Mouse (Mus musculus) embryo, embryonic 10.5 days (tissue): Measurements from ENCODE around the gene Cbfa2t3.

Experiments used
- DNase-seq: peaks from one replicate; pipeline ENCODE4 v3.0.0-alpha.2; 2015; ENCODE audit warnings: low spot score

Cbfa2t3 gene

DNA sequence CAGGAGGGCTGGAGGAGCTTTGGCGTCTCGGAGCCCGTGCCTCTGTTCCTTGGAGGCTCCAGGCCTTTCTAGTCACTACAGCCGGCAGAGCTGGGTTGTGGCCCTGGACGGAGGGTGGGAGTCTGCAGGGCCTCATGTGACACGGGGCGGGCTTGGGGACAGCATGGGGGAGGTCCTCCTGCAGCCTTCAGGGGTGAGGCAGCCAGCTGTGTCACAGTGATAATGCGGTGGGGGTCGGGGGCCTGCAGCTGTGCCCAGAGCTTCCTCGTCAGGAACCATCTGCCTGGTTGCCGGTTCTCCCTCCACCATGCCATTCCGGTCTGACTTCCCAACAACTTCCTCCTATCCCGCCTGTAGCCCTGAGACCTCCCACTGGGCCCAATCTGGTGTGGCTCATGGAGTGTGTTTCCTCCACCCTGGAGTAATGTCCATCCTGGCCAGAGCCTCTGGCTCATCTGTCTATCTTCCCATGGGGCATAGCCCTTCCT, at the start of gene Cbfa2t3:
TSS of gene Cbfa2t3 (minus strand) at position 105 of the 488 bp plus-strand sequence.
- DNase-seq, result no peak

DNA sequence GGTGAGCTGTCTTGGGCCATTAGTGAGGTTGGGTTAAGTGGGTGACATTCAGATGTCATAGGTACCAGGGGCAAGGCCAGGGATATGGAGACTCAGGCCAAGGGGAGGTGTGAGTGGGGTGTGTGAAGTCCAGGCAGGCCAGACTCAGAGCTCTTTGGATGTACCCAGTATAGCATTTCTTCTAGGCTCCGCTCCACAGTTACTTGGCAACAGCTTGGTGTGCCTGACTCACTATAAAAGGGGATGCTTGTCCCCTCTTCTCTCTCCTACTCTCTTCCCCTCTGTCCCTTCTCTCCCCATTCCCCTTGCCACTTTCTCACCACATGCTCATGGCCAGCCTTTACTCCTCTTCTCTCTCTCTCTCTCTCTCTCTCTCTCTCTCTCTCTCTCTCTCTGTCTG, 48.9 kb upstream of the Cbfa2t3 start:
- no peak for DNase-seq

DNA sequence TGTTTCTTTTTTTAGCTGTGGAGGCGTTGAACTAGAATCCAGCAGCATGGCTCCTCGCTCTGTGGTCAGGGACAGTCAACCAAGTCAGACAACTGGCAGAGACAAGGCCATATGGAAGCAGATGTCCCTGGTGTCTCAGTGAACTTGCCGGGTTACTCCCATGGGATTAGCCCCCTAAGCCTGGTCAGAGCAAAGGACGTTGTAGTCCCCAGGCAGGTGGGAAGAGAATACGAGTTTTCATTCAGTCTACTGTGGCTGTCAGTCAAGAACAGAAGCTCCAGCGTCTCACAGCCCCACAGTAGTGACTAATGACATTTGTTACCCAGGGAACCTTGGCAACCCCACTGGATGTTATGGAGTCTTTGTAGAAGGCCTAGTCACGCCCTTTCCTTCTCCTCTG, 47.5 kb upstream of the Cbfa2t3 start:
- peak; percentile 8 for DNase-seq

DNA sequence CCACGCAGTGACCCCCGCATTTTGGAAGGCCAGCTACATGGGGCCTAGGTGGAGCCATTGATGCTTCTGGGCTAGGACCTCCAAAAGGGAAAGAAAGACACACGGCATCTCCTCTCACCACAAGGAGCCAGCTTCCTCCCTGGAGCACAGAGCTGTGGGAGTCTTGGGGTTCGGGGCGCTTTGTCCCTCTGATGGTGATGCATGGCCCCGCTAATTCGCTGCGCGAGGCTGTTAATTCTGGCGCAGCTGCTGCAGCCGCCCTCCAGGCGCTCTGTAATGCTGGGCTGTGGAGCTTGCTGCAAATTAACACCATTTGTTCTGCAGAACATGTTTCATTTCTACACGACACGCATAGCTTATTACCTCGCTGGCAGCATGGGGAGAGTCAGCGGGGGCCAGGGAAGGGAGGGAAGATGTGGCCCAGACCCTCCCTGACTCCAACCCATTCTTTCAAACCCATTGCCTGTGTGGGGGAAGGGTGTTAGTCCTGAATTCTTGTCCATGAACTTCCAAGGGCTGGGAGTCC, 46.9 kb upstream of the Cbfa2t3 start:
- peak; percentile 30 for DNase-seq

DNA sequence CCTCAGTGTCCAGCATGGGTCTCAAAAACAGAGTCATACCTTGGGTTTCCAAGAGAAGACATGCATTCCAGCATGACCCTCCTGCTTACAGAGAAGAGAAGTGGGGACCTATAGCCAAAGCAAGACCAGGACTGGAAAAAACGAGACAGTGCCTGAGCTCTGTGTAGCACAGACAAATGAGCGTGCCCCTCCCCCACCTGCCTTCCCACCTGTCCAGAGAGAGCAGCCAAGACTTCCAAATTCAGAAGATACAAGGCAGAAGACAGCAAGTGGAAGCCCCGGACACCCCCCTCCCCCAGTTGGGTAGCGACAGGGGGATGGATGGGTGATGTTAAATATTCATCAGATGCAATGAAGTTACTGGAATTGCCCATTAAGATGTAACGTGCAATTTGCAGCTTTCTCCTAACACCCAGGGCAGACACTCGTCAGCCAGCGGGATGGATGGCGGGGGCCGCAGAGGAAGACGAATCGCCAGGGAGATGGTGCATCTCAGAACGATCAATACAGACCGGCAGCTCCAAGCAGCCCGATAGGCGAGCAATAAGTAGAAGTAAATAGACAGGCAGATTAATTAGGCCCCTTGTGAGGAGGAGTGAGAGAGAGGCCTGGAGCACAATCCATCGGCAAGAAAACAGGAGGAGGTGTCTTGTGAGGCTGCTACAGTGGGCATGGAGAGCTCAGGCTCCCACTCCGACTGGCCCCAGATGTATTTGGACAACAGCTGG, 46.3 kb upstream of the Cbfa2t3 start:
- DNase-seq, result peak; percentile 21

DNA sequence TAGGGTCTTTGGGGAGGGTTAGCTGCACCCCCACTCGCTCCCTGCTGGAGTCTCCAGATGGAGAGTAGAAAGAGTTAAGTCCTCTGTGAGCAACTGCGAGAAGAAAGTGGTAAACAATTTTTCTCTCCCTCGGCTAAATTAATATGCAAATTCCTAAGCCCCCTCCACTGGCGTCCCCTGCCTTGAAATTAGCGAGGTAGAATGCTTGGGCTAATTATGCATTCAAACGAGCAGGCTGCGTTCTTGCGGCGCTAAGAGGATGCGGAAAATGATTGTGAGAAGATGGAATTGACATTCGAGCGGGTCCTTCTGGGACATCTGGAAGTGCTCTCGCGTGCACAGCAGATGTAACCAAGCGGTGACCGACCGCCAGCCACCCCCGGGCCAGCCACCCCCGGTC, 43.6 kb upstream of the Cbfa2t3 start:
- DNase-seq, result no peak

DNA sequence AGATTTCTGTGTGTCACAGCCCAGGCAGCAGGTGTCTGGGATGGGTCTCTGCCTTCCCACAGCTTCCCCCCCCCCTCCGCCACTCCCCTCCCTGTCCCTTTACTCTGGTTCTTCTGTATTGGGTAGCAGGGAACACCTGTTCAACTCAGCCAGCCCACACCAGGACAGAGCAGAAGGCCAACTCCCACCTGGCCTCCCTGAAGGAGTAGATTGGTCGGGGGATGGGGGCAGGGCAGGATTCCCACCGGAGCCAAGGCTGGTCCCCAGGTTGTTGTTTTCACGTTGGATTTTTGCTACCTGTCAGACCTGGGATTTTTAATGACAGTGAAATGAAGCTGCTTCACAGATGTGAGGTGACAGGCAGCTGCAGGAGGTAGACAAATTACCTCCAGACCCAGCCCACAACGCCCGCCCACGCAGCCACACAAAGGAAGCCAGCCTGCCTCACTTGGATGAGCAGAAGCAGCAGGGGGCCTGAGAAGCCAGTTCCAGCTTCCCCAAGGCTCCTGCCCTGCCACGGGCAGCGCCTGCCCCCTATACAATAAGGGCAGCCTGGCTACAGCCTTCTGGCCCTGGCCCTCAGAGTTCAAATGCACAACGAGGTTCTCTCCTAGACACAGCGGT, 40.3 kb upstream of the Cbfa2t3 start:
- peak; percentile 44 for DNase-seq

DNA sequence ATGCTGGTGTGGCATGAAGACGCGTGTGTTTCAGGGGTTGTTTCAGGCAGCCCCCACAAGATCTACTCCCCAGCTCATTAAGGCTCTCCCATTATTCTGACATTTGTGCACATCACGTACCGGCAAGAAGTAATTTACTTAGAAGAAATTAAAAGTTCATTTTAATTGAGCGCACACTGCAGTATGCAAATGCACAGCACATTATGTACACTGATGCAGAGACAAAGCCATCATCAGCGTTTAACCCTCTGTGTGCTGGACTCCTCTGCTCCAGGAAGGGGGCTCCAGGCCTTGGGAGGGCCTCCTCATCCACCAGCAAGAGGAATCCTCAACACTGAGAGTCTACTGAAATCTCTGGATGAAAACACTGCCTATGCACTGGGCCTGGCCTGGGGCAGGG, 39.0 kb upstream of the Cbfa2t3 start:
- DNase-seq, result no peak

DNA sequence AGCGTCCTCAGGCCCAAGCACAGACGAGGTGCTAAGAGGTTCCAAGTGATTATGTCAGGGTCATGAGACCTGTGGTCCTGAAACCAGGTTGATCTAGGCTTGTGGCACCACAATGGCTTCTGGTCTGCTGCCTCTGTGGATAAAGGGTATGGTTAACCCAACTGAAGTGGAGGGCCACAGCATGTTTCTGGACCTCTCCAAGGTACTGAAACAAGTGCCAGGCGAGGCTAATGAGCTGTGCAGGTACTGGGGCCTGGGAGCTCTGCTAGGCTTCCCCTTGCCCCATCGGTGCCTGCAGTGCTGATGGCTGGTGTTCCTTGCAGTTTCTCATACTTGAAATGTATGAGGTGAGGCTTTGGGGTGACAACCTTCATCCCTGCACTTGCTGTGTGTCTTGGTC, 38.2 kb upstream of the Cbfa2t3 start:
- DNase-seq, result peak; percentile 56

DNA sequence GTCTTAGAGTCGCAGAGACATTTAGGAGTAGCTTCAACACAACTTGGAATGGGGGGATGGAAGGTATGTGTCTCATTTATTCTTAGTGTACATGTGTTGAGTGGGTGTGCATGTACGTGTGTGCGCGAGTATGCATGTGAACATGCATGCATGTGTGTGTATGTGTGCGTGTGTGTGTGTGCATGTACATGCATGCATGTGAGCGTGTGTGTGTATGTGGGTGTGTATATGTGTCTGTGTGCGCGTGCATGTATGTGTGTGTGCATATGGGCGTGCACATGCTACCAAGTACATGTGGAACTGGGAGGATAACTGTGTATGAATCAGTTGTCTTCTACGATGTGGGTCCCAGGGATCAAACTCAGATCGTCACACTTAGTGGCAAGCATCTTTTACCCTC, 37.7 kb upstream of the Cbfa2t3 start:
- DNase-seq, result no peak

DNA sequence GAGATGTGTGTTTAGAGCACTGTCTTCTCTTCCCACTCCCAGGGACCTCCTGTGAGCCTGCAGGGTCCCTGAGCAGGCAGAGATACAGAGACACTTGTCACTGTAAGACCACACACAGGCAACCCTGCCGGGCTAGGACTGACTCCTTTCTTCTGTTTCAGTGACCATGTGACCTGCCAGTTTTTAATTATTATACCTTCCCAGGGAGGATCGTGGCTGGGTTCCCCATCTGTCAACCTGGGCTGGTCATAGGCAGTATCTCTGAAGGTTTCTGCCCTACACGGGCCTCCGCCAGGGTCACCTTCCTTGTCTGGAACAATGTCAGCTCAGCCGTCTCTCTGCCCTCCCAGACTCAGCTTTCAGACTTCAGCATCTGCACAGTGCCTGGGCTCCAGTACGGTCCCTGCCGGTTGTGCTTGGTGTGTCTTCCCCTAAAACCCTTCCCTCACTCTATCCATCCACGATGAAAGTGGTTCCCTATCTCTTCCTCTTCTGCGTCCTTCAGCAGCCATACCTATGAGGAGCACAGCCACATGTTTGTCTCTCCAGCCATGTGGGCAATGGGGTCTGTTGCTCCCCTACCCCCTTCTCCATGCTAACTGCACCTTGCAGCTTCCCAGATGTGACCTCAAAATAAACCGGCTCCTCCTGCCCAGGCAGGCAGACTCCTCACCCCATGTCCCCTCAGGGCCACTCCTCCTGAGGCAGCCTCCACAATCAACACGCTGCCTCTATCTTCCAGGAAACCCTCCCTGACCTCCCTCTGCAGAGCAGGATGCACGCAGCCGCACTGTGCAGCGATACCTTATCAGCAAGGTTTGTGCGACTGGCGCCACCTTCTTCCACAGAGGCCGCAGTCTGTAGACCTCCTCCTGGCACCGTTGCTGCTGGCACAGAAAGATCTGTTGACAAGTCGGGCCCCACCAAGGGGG, 36.9 kb upstream of the Cbfa2t3 start:
- DNase-seq, result no peak

DNA sequence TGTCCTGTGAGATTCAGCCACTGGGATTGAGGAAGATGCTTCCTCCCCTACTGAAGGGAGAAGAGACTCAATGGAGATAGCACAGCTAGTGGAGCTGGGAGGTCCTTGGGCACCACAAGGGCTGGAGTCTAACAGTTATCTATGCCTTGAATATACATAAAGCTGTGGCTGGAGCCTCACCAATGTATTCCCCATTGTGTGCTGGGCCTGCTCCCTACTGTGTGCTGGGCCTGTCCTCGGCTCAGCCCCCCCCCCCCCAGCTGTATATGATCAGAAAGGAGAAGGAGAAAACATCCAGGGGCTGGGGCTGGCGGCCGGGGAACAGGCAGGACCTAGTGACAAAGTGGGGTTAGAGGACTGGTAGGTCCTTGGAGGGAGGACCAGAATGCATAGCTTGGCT, 36.2 kb upstream of the Cbfa2t3 start:
- no peak for DNase-seq

DNA sequence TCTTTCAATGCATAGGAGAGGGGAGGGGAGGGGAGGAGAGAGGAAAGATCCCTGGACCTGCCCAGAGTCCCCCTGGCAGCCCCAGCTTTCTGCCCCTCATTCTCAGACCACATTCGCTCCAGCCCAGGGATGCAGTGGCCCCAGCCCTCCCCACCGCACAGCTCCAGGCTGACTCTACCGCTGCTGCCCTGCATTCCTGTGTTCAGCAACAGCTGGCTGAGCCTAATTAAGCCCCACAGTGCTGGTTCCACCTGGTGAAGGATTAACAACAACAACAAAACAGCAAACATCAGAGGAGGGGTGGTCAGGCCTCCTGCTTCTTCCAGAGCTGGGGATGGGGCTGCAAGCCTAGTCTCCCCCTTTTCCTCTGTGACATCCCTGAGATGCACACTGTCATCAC, 29.7 kb upstream of the Cbfa2t3 start:
- no peak for DNase-seq

DNA sequence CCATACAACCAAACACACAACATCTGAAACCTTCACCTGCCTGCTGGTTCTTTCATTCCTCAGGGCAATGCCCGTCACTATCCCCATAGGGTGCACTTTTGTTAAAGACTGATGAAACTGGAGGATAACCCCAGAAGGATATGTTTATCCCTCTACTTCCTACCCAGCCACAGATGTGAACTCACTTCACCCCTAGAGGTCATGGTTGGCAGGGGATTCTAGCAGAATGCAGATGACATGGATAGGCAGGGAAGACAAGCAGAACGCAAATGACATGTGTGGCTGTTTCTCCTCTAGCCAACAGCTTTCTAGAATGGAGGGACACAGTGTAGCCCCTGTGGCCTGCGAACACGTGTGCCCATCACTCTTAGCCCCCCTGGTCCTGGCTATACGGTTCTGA, 28.5 kb upstream of the Cbfa2t3 start:
- peak; percentile 17 for DNase-seq

DNA sequence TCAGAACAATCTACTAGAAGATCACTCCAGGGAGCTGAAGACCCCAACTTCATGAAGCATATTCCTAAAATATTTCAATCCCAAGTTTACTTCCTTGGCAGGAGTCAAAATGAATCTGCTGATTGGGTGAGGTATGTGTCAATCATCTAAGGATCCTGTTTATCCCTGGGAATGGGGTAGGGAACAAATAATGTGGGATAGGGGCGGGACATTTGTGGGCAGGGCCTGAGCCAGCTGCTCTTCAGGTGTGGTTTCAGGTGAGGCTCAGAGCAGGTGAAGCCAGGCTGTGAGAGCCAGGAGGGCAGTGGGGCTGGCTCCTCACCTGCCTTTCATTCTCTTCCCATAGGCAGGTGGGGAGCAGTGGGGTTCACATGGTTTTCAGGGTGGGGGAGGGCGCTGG, 27.9 kb upstream of the Cbfa2t3 start:
- DNase-seq, result no peak

DNA sequence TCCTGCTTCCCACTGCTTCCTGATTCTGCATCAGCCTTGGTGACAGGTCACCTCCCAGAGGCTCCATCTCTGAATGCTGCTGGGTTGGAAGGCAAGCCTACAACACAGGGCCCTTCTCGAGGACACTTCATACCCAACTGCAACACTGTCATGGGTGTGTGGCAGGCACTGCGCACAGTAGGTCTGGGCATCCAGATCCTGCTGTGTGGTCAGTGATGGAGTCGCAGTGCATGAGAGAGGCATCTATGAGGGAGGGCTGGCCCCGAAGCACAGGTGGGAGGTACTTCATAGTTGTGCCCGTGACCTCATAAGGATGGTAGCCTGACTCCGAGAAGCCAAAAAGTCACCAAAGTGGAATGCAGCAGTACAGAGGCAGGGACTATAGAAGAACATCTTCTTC, 26.3 kb upstream of the Cbfa2t3 start:
- DNase-seq, result no peak

DNA sequence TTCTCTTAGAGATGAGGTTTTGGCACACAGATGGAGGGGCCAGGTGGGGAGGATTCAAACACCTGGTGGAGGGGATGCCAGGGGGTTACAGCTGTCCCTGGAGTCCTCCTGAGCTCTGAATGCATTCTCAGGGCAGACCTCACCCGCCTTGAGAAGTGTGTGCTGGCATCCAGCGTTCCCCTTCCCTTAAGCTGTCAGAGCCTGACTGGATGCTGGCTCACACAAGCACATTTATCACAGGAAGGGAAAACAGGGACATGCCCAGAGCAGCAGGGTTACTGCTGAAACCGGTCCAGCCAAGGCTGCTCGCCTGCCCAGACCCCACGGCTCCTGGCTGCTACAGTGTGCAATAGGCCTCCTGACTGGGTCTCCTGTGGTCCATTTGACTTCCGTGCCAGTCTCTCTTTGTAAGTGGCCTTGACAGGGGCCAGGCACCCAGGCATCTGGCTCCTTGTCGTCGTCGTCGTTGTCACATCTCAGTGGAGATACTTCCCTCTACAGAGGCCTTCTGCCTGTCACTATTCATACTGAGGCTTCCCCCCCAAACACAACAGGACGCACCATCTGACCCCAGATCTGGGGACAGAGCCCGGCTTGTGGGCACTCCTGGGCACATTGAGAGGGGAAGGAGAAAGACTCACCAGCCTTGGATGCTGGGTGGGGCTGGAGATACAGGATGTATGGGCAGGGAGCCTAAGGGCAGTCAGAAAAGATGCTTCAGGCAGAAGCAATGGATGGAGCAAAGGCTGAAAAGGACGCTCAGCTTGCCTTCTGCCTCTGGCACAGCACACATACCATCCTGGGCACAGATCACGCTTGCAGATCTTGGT, 22.1 kb upstream of the Cbfa2t3 start:
- DNase-seq, result no peak

DNA sequence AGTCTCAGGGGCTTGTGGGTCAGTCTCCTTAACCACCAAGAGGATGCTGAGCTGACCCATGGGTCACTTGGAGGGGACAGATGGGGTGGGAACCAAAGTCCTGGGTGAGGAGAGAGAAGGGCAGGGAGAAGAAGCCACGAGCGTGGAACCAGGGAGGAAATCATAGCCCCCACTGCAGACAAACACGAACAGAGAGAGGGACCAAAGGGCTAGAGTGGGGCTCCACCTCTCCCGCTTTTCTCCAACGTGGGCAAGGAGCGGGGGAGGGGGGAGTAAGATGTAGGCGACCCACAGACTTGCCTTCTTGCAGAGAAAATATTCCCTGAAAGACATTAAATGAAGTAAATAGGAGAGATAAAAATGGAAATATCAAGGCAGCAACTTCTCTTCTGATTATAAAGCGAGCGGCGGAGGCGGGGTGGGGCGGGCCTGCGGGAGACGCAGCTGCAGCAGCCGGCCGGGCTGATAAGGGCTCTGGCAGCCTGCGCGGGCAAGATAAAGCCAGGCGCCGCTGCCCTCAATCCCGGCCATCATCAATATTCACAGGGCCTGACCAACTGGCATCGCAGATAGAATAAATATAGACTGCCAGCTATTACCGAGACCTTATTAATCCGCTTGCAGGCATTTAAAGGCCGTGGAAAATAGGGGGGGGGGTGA, 21.3 kb upstream of the Cbfa2t3 start:
- DNase-seq, result no peak

DNA sequence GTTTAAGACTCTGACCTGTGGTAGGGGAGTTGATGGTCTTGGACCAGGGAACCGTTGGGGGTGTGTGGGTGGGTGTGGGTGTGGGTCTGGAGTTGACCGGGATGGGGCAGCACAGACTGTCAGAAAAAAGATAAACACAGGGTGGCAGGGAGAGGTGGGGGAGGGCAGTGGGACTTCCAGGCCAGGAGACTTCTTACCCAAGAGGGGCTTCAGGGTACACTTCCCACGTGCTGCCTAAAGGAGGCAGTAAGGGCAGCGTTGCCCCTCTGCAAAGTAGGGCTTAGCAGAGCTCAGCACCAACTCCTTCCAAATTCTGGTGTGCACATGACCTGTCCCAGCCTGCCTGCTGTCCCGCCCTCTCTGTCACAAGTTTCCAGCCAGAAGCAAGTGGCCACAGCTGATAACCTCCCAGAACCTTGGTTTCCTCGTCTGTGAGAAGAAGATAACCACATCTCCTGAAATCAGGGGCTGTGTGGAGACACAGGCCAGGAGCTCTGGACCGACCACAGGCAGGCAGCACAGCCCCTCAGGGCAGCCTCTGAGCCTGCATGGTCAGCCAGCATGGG, 20.7 kb upstream of the Cbfa2t3 start:
- DNase-seq, result peak; percentile 40

DNA sequence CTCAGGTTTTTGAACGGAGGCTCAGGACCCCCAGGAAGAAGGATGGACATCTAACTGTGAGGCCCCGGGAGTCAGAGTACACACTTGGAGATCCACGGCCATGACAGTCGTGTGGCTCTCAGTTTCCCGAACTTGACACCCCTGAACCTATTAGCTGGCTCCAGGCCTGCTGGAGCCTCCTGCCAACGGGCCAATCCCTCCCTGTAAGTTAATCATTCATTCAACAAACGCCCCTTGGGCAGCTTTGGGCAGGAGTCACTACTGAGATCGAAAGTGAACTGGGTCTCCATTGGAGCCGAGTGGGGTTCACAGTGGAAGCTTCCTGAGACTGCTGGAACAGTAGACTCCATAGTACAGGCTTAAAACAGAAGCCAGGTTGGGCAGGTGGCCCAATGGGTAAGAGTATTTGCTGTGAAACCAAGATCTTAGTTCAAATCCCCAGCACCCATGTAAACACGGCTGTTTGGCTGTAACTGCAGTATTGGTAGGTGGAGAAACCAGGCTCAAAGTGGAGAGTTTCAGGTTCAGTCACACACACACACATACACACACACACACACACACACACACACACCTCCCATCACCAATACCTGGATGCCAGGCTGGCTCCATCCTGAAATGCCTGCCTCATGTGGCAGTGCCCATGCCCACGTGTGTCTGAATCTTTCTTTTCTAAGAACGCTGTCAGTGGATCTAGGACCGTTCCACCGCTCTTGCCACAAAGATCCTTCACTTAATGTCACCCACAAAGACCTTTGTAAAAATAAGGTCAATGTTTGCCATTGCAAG, 20.0 kb upstream of the Cbfa2t3 start:
- no peak for DNase-seq
